Mouse (Mus musculus): ENCODE results near the gene Slc35f4.

DNA sequence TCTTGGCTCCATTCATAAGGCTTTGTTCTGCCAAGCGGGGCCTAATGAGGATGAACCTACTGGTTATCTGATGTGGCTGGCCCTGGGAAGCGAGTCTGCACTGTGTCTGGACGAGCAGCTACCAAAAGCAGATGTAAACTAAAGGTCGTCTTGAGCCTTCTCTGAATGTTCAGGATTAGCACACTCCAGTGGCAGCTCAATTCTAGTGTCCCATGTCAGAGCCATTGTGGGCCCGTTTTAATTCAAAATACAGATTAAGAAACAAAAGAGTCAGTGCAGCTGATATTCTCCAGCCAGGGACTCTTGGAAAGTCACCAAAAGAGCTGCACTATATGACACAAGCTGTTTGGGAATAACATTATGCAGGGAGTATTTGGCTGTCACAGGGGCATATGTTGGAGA, 214.8 kb downstream of the Slc35f4 start:
- no peak for TF ChIP-seq CTCF (IDR thresholded peaks at IDR 0.05; ENCODE audit: low read depth, low read length)
- no peak for TF ChIP-seq POLR2A (IDR thresholded peaks at IDR 0.05; ENCODE audit: extremely low read depth, insufficient read depth, low read length)
